Mouse (Mus musculus) adrenal gland, postnatal 4 days (tissue): ENCODE results near the gene Zfp948. TPM values are rescaled to one million over a fixed set of nuclear protein-coding genes. Genes with fewer than 3 reads are reported as not detected.

Experiments
- DNase-seq, 2 experiments: peaks; one replicate each; pipeline ENCODE4 v3.0.0; 2021 to 2022; ENCODE audit warnings: low spot score in 2 of 2, mixed read lengths in 2 of 2
- long read RNA-seq, 2 experiments: library from polyadenylated mRNA; stranded (forward); transcript quantifications; one replicate each; pipeline ENCODE4 v2.0.0; 2021
- total RNA-seq, 2 experiments: library from RNA; stranded (reverse); gene quantifications; 2 replicates each; pipeline ENCODE4 v1.2.3; 2021

Gene Zfp948
- total RNA-seq = 10 to 100 TPM; 13.7 to 15.5 TPM
- long read RNA-seq, experiment 1, transcript Zfp948-201 (6 exons, 2,652 nt) = major isoform, 9 of 9 reads
- long read RNA-seq, experiment 1, partial matches to known transcripts = 0 of 9 reads
- long read RNA-seq, experiment 1, other reads (novel, unspliced or antisense) = 0 of 9 reads
- long read RNA-seq, experiment 2, transcript Zfp948-201 (6 exons, 2,652 nt) = major isoform, 11 of 16 reads
- long read RNA-seq, experiment 2, partial matches to known transcripts = 0 of 16 reads
- long read RNA-seq, experiment 2, other reads (novel, unspliced or antisense) = 5 of 16 reads

DNA sequence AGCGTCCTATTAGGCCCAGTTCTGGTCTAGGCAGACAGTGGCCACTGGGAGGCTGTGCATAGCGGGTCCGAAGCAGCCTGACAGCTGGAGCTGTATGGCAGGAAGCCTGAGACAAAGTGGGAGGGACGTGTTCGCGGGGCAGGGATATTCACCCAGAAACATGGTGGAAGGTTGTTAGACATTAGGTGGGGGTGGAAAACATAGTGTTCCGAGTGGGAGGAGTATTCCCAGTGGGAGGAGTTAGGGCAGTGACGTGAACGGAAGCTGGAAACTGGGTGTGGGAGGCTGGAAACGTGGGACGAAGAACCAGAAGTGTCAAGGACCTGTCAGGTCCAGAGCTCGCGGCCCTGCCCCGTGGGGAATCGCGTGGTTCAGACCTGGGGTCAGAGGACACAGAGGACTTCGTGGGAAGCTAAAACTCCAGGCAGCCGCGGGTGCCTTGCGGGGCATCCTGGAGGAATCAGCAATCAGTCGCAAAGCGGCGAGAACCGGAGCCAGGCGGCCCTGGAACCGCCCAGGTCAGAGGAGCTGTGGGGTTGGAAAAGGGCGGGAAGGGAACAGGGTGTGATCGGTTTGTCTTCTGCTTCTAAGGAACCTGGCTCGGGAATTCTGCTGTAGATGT lies at the start of gene Zfp948:
TSS of gene Zfp948 (plus strand) at position 281 of the 622 bp plus-strand sequence.
- DNase-seq = peak; percentile 43 to 64

DNA sequence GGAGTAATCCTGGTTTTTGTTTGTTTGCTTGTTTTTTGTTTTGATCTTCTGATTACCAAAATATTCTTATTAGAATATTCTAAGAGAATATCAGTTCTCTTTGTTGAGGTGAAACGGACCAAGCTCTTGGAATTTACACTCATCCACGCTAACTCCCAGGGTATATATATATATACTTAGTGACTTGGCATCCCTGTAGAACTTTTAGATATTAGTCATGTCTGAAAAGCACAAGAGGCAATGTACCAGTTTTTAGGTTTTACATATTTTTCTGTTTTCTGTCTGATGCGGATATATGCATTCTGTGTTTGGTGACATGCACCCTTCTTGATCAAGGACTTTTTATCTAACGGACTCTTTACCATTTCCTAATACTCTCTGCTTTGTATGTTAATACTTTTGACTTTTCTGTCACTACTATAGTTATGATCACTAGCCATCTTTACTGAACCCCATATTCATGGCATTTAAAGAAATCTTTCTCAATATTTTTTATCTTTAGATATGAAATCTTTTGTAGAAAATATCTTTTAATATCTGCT lies 49.6 kb upstream of the Zfp948 start:
- DNase-seq = no peak

DNA sequence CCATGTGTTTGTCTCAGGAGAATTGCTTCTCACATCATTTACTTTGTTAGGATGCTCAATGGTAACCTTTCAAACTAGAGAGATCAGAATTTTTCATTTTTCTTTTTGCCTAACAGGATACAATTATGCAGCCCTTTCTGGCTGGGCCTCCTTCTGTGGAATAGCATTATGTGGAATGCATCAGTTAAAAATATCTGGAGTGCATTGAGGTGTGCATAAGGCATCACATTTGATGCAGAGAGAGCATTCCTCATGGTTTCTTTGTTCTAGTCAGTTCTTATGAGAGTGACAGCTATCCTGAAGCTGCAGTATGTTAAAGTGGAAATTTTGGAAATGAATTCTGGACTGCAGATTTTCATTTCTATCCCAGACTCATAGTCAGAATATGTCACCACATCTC lies 40.5 kb upstream of the Zfp948 start:
- DNase-seq = no peak

DNA sequence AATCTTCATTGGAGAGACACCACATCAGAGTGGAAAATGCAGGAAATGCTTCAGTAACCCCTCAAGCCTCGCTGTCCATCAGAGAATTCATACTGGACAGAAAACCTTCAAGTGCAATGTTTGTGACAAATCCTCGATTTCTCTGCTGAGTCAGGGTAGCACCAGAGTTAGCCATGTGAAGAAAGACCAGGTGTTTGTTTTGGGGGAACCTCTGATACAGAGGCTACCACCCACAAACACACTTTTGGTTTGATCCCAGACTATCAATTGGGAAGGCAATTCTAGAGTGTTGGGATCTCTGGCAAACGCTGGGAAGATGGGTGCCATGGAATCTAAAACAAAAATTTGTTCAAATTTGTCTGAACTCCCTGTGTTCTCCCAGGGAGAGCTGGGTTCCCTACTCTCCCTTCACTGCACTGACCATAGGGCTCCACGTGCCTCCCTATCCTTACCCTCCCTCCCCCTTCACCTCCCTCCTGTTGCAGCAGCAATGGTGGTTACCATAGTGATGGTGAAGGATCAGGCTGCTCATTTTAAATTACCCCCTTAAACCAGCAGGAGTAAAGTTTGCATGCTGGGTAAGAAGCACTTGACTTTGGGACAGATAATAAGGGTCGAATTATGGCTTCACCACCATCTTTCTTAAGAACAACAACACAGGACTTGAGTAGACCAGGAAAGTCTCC lies 36.0 kb upstream of the Zfp948 start:
- DNase-seq = no peak

DNA sequence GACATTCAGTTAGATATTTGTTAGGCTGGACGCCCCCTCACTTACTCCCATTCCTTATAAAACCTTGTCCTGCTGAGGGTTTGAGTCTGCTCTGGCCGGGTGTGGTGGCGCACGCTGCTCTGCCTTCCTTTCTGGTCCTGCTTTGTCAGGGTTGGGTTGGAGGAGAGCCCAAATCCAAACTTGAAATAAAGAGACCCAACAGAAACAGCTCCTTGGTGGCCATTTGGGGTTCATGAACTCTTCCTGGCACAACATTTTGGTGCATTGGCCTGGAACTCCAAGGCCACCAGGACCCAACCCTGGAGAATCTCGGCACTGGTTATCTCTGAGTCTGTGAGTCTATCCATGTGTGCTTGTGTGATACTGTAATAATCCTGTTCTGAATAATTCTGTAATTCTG lies 35.2 kb upstream of the Zfp948 start:
- DNase-seq = no peak

DNA sequence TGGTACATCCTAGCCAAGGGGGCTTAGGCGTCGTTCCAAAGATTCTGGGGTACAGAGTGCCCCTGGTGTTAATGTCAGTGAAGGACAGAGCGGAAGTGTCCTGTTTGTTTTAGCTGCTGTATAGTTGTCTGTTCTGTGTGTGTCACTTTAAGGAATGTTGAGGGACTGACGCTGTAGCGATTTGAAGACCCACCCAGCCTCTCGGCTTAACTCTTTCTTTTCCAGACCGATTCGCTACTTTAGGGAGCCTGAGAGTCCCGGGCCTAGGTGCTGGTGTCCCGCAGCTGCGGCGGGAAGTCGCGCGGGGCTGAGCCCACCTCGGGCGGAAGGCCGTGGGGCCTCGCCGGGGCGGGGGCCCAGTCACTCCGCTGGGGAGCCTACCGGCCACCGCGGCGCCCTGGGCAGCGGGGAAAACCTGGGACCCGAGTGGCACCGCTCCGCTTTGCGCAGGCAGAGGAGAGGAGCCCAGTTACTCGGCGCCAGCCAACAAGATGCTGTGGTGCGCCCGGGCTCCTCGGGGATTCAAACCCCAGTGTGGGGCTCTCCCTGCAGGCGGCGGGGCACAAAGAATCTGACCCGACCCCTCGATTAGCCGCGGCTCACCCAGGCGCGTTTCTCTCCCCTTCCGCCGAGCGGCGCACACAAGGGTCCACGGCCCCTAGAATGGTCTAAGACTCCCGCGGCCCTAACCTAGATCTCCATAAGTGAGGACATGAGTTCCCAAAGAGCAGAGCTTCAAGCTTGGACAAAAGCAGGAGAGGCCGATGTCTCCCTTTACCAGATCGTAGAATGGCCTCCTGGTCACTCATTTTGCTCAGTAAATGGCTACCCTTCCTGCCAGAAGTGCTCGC lies 34.5 kb upstream of the Zfp948 start:
- DNase-seq = peak; percentile 39 to 57

DNA sequence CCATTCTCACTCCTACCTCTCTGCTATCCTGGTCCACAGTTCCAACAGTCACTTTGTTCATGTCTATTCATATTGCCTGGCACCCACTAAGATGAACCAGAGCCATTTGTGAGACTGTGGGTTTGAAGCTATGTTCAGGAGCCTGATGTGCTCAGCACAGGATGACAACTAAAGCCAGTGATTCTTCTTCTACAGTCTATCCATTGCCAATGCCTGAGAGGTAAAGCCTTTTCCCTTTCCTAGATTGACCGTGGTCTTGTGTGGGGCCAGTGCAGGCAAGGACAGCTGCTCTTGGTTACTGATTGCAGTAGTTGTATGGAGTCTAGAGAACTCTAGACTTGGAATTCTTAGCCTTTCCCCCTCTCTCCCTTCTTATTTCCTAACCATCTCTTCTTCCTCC lies 32.8 kb upstream of the Zfp948 start:
- DNase-seq = no peak

DNA sequence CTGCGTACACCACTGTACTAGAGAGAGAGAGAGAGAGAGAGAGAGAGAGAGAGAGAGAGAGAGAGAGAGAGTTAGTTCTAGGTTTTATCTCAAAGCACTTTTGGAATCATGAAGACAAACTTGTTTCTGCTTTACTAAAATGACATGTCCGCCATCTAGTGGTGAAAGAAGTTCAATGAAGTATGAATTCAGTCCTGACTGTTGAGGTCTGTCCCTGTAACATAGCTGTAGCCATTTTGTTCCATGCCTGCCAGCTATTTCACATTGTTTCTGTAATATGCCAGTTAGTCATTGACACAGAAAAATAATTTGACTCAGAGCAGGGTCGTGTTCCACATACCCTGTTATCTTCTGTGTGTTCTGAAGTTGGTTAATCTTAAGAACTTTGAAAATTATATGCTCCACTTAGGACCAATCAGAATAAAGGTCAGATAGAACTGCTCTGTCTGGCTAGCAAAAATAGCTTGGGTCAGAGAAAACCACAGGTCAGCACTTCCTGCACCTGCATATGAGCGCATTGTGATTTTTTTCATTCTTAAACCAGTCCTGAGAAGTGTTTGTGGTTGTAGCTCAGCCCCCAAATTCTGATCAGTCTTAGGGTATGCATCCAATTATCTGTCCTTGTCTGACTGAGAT lies 32.2 kb upstream of the Zfp948 start:
- no peak for DNase-seq

DNA sequence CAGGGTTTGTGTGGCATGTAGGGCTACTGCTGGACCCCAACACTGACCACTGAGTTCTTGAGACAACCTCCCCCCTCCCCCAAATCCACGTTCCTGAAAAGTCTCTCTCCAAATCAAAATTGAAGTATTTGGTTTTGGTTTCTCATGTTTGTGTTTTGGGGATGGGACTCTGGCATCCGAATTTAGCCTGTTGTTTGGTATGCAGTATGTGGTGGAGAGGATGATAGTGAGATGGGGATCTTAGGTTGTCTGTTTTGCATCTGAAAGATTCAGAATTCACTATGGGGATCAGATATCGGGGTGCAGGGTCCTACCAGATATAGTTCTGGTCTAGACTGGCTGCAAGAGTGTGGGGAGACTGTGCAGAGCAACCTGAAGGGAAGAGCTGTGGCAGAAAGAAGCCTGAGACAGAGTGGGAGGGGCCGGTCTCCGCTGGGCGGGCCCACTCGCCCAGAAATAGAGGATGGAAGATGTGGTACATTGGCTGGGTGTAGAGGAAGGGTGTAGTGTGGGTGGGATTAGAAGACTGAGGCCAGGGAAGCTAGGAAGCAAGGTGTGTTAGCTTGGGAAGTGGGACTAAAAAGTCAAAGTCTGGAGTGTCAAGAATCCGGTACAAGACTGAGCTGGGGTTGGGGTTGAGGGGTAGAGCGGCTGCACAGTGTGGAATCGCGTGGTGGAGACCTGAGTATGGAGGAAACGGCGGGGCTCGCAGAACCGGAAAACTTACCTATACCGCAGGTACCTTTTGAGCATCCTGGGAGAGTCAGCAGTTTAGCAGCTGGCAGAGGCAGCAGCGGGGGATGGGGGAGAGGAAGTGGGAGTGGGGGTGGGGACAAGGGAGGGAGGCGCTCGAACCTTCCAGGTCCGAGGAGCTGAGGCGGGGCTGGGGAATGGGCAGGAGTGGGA lies 31.5 kb upstream of the Zfp948 start, which contains the start of gene Zfp52:
TSS of gene Zfp52 (plus strand) at position 444 of the 906 bp plus-strand sequence.
- peak; percentile 35 to 41 for DNase-seq

DNA sequence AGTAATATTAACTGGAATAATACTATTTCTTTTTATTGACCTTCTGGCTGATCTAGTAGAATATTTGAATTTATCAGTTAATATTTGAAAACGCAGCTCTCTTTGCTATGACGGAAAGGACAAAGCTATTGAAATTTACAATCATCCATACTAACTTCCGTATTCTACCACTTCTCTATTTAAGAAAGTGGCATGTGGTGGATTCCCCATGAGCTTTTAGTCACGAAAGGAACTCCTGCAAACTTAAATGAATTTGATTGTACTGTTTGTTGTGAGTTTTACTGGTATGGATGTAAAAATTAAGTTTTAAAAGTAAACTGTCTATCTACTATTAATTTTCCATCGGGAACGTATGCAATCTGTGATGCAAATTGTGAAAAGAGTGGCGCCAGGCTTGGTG lies 30.7 kb upstream of the Zfp948 start:
- no peak for DNase-seq

DNA sequence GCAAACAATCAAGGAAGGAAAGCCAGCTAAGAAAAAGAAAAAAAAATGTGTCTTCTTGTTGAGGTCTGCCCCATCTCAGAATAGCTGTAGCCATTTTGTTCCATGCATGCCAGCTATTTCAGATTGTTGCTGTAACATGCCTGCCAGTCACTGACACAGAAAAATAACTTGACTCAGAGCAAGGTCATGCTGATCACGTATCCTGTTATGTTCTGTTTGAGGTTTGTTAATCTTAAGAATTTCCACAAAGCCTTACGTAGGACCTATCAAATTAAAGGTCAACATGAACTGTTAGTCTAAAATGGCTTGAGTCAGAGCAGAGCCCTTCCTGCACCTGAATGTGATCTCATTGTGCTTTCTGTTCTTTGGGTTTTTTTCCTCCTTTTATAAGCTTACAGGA lies 30.1 kb upstream of the Zfp948 start:
- no peak for DNase-seq

DNA sequence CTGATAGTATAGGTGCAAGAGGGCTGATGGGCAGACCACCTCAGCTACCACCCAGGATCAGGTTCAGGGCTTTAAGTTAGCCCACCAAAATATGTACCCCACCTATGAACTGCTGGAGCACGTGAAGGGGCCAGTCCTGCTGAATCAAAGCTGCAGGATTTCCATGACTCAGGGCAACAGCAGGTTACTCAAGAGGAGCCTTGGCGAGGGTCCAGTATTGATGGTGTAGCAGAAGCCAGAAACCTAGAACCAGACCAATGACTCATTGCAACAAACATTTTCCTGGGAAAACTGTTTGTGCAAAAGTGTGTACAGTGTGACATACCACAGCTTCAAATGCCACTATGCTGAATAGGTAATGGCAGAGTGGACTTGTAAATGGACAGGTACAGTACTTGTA lies 9.0 kb upstream of the Zfp948 start:
- no peak for DNase-seq

DNA sequence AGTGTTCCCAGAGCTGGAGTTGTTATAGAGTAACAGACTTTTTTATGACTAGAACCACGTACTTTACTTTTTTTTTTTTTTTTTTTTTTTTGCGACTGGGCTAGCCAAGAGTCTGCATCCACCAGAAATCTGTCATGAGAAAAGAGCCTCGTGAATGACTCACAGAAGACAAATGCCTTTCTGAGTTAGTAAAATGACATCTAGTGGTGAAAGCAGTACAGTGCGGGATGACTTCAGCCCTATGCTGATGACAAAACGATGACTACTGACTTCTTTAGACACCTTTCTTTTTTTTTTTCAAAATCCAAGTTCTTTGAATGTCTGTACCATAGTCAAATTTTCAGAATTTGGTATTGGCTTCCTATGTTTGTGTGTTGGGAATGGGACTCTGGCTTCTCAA lies 588 bp upstream of the Zfp948 start:
- no peak for DNase-seq

DNA sequence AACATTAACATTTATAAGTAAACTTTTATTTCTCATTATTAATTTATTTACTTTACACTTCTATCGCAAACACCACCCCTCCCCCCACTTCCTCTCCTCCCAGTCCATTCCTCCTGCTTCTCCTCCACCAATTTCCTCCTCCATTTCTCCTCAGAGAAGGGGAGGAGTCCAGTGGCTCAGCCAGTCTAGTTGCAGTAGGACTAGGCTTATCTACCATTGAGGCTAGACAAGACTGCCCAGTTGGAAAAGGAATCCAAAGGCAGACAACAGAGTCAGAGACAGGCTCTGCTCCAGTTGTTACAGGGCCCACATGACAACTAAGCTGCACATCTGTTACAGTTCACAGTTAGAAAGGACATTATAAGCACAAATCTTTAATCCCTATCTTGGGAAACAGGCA lies 888 bp downstream of the Zfp948 start:
- no peak for DNase-seq

DNA sequence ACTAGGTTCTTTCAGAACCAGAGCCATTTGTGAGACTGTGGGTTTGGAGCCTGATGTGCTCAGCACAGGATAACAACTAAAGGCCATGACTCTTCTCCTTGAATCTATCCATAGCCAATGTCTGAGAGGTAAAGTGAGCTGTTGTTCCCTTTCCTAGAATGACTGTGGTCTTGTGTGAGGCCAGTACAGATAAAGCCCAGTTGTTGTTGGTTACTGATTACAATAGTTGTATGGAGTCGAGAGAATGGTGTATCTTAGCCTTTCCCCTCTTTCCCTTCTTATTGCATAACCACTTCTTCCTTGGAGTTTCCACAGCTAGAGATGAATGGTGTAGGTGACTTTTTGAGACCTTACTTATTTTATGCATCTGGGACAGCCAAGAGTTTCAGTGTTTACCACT lies 12.3 kb downstream of the Zfp948 start:
- DNase-seq = no peak

DNA sequence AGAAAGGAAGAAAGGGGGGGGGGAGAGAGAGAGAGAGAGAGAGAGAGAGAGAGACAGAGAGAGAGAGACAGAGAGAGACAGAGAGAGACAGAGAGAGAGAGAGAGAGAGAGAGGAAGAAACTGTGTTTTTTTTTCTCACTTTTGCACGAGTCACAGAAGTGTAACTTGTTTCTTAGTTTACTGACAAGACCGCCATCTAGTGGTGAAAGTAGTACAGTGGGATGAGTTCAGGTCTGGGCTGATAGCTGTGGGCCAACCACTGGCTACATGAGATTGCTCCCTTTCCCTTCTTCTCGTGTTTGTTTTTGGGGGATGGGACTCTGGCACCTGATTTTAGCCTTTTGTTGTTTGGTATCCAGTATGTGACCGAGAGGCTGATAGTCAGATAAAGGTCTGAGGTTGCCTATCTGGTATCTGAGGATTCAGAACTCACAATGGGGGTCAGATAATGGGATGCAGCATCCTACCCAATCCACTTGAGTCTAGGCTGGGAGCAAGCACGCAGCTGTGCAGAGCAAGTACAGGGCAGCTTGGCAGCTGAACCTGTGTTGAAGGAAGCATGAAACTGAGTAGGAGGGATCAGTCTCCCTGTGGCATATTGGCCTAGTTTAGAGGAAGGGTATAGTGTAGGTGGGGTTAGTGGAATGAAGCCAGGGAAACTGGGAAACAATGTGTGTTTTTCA lies 12.8 kb downstream of the Zfp948 start:
- no peak for DNase-seq

DNA sequence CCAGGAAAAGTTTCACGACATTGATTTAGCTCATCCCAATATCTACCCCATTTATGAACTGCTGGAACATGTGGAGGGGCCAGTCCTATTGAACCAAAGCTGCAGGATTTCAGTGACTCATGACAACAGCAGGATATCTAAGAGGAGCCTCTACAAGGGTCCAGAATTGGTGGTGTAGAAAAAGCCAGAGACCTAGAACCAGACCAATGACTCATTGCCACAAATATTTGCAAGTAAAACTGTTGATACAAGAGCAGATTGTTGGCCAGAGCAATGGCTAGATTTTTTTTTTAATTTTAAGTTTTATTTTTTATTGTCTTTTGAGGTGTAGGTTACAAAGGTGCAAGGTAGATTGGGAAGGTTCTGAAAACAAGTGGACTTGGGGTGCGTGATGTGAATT lies 18.7 kb downstream of the Zfp948 start:
- no peak for DNase-seq

DNA sequence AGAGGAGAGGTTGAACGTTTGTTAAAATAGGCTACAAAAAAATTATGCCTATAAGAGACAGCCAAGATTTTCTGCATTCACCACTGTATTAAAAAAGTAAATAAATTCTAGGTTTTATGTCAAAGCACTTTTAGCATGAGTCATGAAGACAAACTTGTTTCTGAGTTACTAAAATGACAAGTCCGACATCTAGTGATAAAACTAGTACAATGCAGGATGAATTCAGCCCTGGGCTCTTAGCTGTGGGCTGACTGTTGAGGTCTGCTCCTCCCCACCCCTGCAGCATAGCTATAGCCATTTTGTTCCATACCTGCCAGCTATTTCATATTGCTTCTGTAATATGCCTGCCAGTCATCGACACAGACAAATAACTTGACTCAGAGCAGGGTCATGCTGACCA lies 49.5 kb downstream of the Zfp948 start:
- no peak for DNase-seq

DNA sequence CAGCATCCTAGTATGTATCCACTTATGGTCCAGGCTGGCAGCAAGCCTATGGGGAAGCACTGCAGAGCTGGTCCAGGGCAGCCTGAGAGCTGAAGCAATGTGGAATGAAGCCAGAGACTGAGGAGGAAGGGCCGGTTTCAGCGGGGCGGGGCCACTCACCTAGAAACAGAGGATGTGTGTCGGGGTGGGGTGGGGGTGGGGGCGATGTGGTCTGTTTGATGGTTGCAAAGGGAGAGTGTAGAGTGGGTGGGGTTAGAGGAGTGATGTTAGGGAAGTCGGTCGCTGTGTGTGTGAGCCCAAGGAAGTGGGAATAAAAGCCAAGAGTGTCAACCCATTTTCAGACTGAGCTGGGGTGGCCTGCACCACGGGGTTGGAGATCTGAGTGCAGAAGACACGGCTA lies 50.5 kb downstream of the Zfp948 start:
- no peak for DNase-seq
